Mouse (Mus musculus) leukemia stem cell, adult 10-12 weeks (primary cell): ENCODE data around the gene Klhl1. TPM values are rescaled to one million over a fixed set of nuclear protein-coding genes. Genes with fewer than 3 reads are reported as not detected.

Experiments
- polyA plus RNA-seq: library from polyadenylated mRNA; stranded (reverse); fragments of >175 nt; gene quantifications from 2 replicates; pipeline ENCODE4 v1.2.3, GENCODE M21; 2012; ENCODE audit warnings: low replicate concordance

The Klhl1 gene
- not detected in 2 replicates for polyA plus RNA-seq

DNA sequence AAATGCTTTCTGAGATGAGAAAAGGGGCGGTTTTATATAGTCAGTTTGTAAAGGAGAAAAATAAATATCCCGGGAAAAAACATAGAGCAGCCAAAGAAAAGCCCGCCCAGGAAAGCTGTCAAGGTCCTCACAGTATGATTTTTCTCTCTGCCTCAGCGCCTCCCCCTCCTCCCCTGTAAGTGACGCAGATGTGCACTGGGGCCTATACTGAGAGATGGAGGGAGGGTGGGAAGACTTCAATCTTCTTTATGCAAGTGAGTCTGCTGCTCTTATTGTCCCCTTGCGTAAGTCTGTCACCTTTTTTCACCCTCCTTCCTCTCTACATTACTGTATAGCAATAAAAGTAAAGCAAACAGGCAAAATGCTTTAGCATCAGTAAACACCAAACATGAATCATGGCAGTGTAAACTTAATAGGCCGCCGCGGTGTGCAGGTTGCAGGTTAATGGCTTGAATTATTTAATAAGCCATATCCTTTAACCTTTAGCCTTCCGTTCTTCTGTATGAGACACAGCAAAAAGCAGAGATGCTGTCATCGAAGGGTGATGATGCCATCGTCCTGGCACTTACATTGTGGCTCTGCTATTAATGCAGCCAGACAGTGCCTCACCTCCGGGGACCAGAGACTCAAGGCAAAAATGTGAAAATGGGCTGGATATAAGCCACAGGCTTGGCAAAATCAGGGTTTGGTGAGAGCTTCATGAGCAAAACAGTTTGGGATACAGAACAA lies at the start of gene Klhl1:
TSS of gene Klhl1 (minus strand) at position 149 of the 729 bp plus-strand sequence.

